Mouse (Mus musculus) cerebellum, postnatal 4 days (tissue): ENCODE measurements around the gene Gm20662.

Source experiments
- DNase-seq, 2 experiments: peaks; one replicate each; pipeline ENCODE4 v3.0.0; 2022; ENCODE audit warnings: low spot score in 2 of 2, mixed read lengths in 1 of 2

The Gm20662 gene

DNA sequence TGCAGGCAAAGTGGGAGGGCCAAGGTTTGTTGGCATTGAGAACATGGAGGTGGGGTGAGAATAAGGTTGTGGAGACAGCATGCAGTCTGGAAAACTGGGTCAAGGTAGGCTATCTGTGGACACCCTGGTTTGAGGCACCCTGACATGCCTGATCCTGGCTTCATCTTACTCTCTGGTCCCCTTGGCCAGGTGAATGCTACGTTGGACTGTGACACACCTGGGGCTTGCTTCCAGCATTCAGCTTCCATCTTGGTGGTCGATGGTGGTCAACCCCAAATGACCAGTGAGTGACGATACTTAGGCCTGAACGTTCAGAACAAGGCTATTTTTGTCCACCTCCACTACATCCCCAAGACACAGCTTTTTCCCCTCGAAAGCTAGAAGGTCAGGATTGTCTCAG lies at the start of gene Gm20662:
Gene Gm20662, plus strand, starts transcription at position 301 of the 400 bp plus-strand sequence.
- no peak for DNase-seq

- peak in 1 of 2 experiments; percentile 44 for DNase-seq
Observed at GRCm38 (mm10) chr9:107947241-107948194, 48.6 kb upstream of the Gm20662 start.

DNA sequence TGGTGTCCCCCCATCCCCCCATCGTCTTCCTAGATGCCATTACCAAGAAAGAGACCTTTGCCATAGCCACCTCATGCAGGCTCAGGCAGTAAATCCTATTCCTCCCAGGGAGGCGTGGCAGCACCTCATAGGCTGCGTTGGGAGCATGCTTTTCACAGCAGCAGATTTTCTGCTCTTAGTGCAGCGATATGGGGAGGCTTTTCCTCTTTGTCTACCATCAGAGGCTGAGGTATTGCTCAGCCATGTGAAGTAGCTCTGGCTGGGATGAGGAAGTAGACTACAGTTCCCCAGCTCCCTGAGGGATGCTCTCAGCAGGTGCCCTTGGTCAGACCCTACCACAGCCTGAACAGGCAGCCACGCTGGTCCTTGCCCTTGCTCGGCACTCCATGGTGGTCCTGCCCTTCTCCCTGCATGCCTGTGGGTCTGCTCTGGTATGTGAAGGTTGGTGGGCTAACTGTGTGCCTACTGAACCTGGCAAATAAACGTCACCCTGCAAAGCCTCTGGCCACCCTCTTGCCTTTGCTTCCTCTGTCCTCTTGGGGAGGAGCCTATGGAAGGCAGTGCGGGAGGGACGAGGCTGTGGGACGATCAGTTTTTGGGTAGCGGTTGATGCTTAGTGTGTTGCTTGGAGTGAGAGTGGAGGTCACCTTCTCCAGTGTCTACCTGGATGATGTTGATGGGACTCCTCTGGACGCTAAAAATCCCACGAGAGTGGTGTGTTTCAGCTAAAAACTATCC lies 46.8 kb upstream of the Gm20662 start:
- DNase-seq, result no peak

DNA sequence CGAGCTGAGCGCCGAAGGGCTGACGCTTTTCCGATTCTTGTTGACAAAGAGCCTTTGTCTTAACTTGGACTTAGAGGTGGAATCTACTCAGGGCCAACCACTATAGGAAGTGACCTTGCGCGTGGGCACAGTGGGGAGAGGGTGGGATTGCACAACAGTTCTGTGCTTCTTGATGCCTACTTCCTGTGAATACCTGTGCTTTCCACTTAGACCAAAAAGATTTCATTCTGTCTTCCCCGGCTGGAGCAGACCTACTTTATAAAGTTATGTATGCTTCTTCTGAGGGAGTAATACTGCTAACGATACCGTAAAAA lies 46.3 kb upstream of the Gm20662 start, which contains the start of gene Traip:
Gene Traip, plus strand, starts transcription at position 215 of the 314 bp plus-strand sequence.
- DNase-seq, result no peak

DNA sequence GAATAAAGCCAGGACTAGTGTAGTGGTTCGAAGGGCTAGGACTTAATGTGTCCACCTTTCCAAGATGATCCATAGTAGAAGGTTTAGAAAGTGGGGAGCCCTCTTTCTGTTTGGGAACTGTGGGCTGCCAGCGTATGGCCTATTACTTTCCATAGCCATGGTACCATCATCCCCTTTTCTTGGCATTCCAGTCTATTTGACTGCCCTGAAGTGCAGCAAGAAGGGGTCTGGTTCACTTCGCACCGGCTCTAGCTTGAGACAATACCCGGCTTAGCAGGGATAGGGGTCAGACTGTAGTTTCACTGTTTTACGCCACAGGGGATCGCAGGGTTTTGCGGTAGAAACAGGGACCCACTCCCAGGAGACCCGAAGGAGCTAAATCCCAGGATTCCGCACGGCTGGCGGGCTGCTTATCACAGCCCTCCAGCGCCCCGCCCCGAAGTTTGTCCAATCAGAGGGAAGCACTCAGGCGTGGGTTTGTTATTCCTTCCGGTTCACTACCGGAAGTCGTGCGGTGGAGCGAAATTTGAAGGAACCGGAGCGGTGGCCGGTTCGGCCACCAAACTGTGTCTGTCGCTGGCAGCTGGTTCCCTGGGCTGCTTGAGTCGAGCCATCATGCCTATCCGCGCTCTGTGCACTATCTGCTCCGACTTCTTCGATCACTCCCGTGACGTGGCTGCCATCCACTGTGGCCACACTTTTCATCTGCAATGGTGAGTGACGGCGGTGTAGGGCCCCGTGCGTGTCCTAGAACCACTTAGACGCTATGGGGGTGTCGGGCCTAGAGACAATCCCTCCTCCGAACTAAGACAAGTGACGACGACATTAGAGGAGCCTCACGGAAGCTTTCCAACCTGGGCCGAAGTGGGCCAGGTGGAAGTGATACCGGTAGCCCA lies 45.4 kb upstream of the Gm20662 start:
- peak; percentile 74 to 88 for DNase-seq

- DNase-seq, result no peak
Observed at GRCm38 (mm10) chr9:107955613-107956289, 40.4 kb upstream of the Gm20662 start.

DNA sequence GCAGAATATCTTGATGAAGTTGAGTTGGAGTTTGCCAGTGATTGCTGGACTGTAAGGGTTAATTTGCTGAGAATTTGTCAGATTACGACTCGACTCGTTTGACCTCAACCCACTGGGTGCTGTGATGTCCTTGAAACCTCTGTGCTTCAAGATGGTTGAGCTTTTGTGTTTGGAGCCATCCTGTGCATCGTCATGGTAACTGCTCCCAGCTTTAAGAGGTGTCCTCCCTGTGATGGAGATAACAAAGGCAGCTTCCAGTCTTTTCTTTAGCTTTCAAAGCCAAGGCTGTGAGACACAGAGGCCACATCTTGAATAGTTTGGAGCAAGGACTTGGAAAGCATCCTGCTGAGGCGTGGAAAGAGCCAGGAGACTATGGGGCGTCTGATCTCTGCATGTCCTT lies 39.0 kb upstream of the Gm20662 start:
- no peak for DNase-seq

GRCm38 (mm10) chr9:107959896-107960295 lies 36.3 kb upstream of the Gm20662 start:
- DNase-seq, result no peak

- no peak for DNase-seq
Observed at GRCm38 (mm10) chr9:107960928-107961327, 35.2 kb upstream of the Gm20662 start.

DNA sequence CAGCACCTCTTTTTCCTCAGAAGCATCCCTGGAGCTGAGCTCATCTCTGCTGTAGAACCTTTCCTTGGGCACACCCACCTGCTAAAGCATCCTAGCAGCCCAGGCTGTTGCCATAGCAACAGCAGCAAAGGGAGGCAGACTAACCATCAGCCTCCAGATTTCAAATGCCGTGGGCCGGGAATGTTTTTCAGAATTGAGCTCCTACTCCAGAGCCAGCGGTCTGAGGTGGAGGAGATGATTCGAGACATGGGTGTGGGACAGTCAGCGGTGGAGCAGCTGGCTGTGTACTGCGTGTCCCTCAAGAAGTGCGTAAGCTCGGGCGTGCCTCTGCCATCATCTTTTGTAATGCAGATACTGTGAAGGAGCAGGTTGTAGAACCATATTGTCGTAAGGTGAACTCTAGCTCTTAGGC lies 34.8 kb upstream of the Gm20662 start:
- DNase-seq, result no peak

- no peak for DNase-seq
Observed at GRCm38 (mm10) chr9:107961881-107962280, 34.3 kb upstream of the Gm20662 start.

GRCm38 (mm10) chr9:107962916-107963315 lies 33.2 kb upstream of the Gm20662 start:
- DNase-seq, result no peak

GRCm38 (mm10) chr9:107963700-107964099 lies 32.4 kb upstream of the Gm20662 start:
- peak; percentile 65 to 83 for DNase-seq

GRCm38 (mm10) chr9:107964681-107965080 lies 31.5 kb upstream of the Gm20662 start:
- DNase-seq, result no peak

- no peak for DNase-seq
Observed at GRCm38 (mm10) chr9:107966676-107967075, 29.5 kb upstream of the Gm20662 start.

GRCm38 (mm10) chr9:107967437-107967836 lies 28.7 kb upstream of the Gm20662 start:
- no peak for DNase-seq

DNA sequence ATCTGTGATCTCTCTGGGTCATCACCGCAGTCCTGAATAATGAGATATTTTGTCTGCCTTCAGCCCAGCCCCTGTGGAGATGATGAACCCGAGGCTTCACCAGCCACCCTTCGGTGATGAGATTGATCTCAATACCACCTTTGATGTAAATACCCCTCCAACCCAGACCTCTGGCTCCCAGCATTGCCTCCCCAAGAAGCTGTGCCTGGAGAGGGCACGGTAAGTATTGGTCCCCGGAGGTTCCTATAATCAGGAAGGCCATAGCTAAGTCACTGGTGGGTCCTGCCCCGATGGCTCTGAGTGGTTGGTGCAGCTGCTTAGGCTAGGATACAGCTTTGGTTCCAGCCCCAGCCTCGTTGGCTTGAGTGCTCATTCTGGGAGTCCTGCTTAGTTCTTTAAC lies 27.6 kb upstream of the Gm20662 start:
- DNase-seq, result no peak

DNA sequence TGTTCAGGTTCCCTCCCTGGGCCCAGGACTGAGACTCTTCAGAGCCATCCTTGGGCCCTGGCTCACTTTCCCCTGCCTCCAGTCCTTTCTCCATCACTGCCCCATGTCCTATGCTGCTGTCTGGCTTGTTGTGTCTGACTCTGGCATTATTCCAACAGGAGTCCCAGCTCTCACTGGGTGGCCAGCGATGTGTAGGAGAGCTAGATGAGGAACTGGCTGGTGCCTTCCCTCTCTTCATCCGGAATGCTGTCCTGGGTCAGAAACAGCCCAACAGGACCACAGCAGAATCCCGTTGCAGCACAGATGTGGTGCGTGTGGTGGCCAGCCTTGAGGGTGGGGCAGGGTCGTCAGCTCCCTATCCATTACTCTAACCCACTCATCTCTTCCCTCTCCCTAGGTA lies 25.8 kb upstream of the Gm20662 start:
- no peak for DNase-seq

DNA sequence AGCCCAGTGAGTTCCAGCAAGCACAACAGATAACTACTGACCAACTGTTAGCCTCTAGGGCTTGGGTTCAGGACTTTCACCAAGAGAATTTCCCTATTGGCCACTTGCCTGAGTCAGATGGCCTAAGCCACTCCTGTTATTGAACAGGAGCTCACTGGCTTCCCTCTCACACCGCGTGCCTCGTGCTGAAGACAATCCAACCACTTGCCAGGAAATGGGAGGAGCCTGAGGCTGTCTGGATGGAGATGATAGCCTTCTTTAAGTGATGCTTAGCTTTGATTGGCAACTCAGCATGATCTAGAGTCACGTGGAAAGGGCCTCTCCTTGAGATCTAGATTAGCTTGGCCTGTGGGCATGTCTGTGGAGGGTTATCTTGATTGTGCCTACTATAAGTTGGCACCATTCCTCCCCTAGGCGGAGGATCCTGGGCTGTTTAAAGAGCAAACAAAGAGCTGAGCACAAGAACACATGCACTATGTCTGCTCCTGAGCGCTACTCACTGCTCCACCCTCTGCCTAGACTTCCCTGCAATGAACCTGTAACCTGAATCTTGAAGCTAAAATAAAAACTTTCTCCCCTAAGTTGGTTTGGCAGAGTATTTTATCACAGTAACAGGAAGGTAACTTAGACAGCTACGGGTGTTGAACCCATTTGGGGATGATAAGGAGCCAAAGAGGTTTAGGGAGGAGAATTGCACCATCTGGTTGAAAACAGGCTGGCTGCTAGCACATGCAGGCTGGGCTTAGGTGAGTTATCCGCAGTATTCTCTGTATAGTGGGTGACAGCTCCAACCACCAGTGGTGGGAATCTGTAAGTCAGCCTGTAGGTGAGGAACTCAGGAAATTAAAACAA lies 24.2 kb upstream of the Gm20662 start:
- no peak for DNase-seq

DNA sequence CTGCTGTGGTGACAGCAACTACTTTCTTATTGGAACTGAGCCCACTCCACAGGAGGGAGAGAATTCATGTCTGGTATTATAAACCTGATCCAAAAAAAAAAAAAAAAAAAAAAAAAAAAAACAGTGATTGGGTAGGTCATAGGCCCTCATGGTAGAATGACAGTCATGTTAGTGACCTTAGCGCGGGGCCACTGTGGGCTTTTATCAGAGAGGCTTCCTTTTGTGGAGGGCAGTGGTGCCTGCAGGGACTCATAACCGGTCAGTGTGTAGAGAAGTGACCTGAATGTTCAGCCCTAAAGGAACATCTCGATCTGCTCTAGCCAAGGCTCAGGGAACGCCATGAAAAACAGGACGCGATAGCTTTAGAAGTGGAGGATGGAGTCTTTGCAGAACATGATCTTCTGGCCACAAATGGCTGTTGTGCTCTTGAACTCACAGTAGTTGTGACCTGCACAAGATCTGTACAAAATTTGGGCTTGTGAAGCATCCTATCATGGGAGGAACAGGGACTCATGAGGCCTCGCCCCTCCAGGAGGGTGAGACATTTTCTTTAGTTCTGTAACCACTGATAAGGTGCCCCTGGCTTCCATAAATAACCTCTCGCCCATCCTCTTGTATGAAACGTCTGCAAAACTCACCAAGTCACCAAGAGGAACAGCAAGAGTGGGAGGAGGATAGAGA lies 21.5 kb upstream of the Gm20662 start:
- no peak for DNase-seq
